Mouse (Mus musculus) embryonic stem cell, embryonic (primary cell): ENCODE results near the gene Ispd.
"Not testable (repeated sequence)": the region's sequence is repeated elsewhere in the genome, so short reads cannot be mapped to it uniquely, and the experiment has no call there.

Experiments used
- CTCF ChIA-PET, 4 experiments: fragments of 300-600 bp in 2 of 4; fragments of 350-600 bp in 2 of 4; sonication (Branson Sonifier 250); formaldehyde crosslinking; loops; one replicate each; lab custom pipeline; 2022; ENCODE audit warnings: inconsistent platforms in 2 of 4; lab: Charles Lee
- POLR2A ChIA-PET, 4 experiments: fragments of 300-600 bp in 2 of 4; fragments of 350-600 bp in 2 of 4; sonication (Branson Sonifier 250); formaldehyde crosslinking; loops; one replicate each; lab custom pipeline; 2022; ENCODE audit warnings: antibody characterized with exemption in 4 of 4, inconsistent platforms in 1 of 4; lab: Charles Lee

The Ispd gene

GRCm38 (mm10) chr12:36381441-36382340 lies at the start of gene Ispd, which contains the start of gene D630036H23Rik:
Gene Ispd, plus strand, starts transcription at chr12:36381450.
Gene D630036H23Rik, minus strand, starts transcription at chr12:36382181.
- ChIA-PET CTCF (interaction anchor here in 1 of 4 experiments (0.6 to 1.0 kb wide), 2 partner anchors 8 to 142 kb away, joined by 3 read pairs; no protein-coding TSS in a partner anchor), POLR2A (interaction anchor here in 1 of 4 experiments (0.9 kb wide), 1 partner anchor 38 kb away, joined by 3 read pairs; no protein-coding TSS in a partner anchor)

DNA sequence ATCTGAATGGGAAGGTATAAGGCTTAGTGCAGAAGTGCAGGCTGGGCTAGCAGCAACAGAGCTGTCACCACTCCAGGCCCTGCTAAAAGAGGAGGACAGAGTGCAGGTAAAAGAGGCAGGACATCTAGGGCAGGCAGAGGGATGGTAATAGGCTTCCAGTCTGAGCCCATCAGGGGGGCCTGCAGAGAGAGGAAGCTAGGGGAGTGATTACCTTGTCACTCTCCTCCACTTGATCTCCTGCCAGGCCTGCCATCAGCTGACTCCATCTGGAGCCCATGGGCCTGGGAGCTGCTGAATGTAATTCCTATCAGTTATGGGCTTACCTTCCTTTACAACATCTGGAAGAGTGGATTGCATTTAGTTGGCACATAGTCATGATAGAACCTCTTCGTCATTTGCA lies 48.6 kb upstream of the Ispd start:
- ChIA-PET CTCF (no interaction called here), POLR2A (no interaction called here)

DNA sequence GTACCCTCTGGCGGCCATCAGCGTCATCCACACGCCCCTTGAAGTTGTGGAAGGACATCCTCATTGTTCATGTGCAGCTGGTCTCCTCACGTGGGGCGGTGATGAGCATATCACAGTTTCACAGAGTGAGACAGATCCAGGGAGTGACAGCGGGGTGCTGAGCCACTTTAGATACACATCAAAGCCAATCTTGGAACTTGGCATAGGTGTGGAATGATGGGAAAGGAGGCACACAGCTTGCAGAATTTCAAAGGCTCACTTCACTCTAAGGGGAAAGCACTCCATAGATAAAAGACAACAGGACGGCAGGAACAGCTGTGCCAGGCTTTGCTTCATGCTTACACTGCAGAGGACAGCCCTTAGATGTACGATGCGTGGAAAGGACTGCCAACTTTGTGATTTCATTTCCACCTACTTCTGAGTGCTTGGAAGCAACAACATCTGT lies 47.4 kb upstream of the Ispd start:
- POLR2A ChIA-PET: no interaction called here
- CTCF ChIA-PET: interaction anchor here in 1 of 4 experiments (0.7 kb wide), 1 partner anchor 40 kb away, joined by 8 read pairs; no protein-coding TSS in a partner anchor

DNA sequence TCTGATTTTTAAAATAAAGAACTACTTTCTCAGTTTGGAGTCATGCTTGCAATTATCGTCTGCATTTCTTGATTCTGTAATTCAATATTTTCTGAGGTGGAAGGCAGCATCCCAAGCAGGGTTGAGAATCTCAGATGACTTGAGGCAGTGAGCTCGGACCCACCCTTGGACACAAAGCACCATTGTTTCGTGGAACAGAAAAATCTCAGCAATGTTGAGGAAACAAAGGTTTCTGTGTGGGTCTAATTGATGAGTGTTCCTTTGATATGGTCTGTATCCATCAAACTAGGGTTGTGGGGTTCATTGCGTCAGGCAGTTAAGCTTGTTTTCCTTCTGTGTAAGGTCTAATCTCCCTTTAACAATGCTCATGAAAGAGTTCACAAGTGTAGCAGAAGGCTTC lies 37.1 kb upstream of the Ispd start:
- ChIA-PET CTCF (no interaction called here), POLR2A (interaction anchor here in 1 of 4 experiments (1.2 kb wide), 1 partner anchor 37 kb away, joined by 3 read pairs; the partner anchor contains the start of gene Ispd)

DNA sequence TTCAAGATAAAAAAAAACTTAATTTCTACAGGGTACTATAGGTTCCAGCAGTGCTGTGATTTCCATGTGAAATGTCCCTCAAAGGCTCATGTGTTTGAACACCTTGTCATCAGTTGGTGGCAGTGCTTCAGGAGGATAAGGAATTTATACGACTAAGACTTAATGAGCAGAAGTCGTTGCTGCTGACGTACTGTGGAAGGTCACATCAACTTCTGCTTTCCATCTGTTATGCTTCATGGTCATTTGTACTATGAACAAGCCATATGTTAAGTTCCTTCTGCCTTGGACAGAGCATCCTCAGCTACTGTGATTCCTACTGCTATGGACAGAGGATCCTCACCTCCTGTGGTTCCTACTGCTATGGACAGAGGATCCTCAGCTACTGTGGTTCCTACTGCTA lies 21.2 kb upstream of the Ispd start:
- ChIA-PET POLR2A (interaction anchor here in 1 of 4 experiments (0.7 kb wide), 1 partner anchor 1278 kb away, joined by 3 read pairs; no protein-coding TSS in a partner anchor), CTCF (no interaction called here)

GRCm38 (mm10) chr12:36360693-36361092 lies 20.6 kb upstream of the Ispd start:
- POLR2A ChIA-PET: no interaction called here
- CTCF ChIA-PET: no interaction called here

- CTCF ChIA-PET: interaction anchor here in 1 of 4 experiments (0.6 kb wide), 1 partner anchor 247 kb away, joined by 3 read pairs; no protein-coding TSS in a partner anchor
- POLR2A ChIA-PET: no interaction called here
Measured at GRCm38 (mm10) chr12:36364013-36364412, 17.2 kb upstream of the Ispd start.

GRCm38 (mm10) chr12:36373237-36373998 lies 7.8 kb upstream of the Ispd start:
- ChIA-PET POLR2A (no interaction called here), CTCF (interaction anchor here in 2 of 4 experiments (0.6 to 1.1 kb wide), 7 partner anchors 8 to 158 kb away, joined by 3 to 8 read pairs (median 3); partner anchors contain the start of gene D630036H23Rik (in 1 of the 2))

- CTCF ChIA-PET, POLR2A ChIA-PET: not testable (repeated sequence)
Measured at GRCm38 (mm10) chr12:36376391-36376790, 4.9 kb upstream of the Ispd start.

DNA sequence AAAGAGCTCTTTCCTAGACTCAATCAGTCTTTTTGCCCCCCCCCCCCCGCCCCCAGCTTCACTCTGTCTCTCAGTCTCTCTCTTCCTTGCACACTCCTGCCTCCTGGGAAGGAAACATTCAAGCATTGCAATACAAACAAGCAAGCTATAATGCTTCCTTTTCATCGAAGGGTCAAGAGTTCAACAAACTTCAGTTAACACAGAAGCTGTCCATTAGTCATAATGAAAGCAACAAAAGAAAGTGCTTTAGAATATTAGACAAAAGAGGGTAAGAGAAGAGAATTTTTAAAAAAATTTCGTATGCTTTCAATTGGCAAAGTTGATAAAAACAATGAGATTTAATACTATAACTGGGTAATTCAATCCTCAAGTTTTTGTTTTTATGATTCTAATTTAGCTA lies 996 bp upstream of the Ispd start:
- CTCF ChIA-PET: no interaction called here

DNA sequence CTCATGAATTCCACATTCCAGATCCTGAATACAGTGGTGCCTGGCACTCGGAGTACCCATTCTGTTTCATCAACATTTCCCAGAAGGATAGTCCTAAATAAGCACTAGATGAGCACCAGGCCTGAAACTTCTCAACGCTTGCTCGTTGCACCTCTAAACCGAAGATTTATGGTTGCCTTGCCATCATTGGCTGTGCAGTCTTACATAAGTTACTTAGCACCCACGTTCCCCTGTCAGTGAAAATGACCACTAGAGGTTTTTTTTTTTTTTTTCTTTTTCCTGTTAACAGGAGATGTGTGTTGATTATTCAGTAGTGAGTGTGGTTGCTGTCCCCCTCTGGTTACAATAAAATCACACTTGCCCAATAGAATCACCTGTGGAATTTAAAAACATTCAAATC lies 444 bp upstream of the Ispd start:
- POLR2A ChIA-PET: no interaction called here
- CTCF ChIA-PET: no interaction called here

More for the DNA sequence above, 996 bp upstream of the Ispd start:
- POLR2A ChIA-PET: interaction anchor here in 2 of 4 experiments (0.6 kb wide), 2 partner anchors 116 to 153 kb away, joined by 3 read pairs; no protein-coding TSS in a partner anchor

GRCm38 (mm10) chr12:36385386-36385785 lies 4.1 kb downstream of the Ispd start:
- POLR2A ChIA-PET: interaction anchor here in 1 of 4 experiments (1.1 kb wide), 1 partner anchor 67 kb away, joined by 6 read pairs; no protein-coding TSS in a partner anchor
- CTCF ChIA-PET: interaction anchor here in 2 of 4 experiments (0.6 to 1.6 kb wide), 3 partner anchors 12 to 240 kb away, joined by 3 to 4 read pairs (median 3); no protein-coding TSS in a partner anchor

- ChIA-PET CTCF (no interaction called here), POLR2A (no interaction called here)
Measured at GRCm38 (mm10) chr12:36386991-36387390, 5.7 kb downstream of the Ispd start.

GRCm38 (mm10) chr12:36395115-36395514 lies 13.9 kb downstream of the Ispd start:
- ChIA-PET CTCF (no interaction called here), POLR2A (no interaction called here)

- CTCF ChIA-PET: no interaction called here
Measured at GRCm38 (mm10) chr12:36423677-36424076, 42.4 kb downstream of the Ispd start.

GRCm38 (mm10) chr12:36425258-36425657 lies 44.0 kb downstream of the Ispd start:
- CTCF ChIA-PET: no interaction called here
- POLR2A ChIA-PET: no interaction called here

More at GRCm38 (mm10) chr12:36423677-36424076, 42.4 kb downstream of the Ispd start:
- POLR2A ChIA-PET: interaction anchor here in 1 of 4 experiments (0.8 kb wide), 1 partner anchor 212 kb away, joined by 3 read pairs; no protein-coding TSS in a partner anchor

DNA sequence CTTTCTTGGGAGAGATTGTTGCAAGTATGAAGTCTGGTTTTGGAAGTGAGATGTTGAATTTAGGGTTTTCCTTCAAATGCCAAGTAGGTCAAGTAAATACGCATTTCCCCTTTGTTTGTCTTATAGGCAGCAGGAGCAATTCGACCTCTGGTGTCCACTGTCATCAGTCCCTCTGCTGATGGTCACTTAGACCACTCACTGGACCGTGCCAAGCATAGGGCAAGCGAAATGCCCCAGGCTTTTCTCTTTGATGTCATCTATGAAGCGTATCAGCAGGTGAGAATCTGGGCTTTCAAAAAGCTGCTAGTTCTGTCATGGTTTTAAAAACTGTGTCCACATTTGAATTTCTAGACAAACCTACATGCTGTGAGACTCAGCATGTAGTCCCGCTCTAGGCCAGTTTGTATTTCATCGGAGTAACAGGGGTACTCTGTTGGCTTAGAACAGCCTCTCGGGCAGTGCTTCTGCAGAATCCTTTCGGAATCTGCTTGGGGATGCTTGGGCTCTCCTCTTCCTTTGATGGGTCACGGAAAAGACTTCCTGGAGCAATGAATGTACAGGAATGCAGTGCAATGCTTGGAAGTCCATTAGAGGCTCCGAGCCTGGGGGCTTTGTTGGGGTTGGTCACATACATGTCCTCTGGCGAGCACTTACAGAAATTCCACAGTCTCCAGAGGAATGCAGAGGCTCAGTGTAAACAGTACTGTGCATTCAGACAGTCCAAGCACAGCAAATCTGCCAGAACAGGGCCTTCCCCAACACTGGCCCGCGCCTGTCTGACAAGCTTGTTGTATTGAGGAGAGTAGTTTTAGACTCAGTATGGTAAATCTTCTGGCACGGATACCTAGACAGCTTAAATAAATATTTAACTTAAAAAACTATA lies 45.2 kb downstream of the Ispd start:
- CTCF ChIA-PET: no interaction called here

DNA sequence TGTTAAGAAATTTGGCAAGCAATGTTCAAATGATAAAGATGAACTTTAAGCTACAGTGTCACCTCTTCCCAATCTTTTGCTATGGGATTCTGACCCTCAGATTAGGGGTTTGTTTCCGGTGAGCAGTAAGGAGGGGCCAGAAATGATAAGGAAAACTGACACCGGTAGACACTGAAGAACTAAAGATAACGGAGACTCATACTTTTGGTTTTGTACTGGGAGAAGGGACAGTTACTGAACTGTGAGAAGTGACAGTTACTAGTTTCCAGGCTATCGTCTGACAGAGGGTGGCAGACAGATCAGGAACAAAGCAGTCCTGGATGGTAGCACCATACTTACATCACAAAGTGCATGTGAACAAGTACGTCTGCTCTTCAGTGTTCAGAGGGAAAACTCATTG lies 55.7 kb downstream of the Ispd start:
- ChIA-PET POLR2A (interaction anchor here in 1 of 4 experiments (0.5 kb wide), 1 partner anchor 279 kb away, joined by 3 read pairs; no protein-coding TSS in a partner anchor), CTCF (no interaction called here)

More for the DNA sequence above, 45.2 kb downstream of the Ispd start:
- POLR2A ChIA-PET: no interaction called here
